Mouse (Mus musculus) testis, adult 2 months (tissue): ENCODE data around the gene Tdo2.

Experiments
- CTCF ChIP-seq: fragments of 200-500 bp; IDR thresholded peaks from 2 replicates; pipeline ENCODE4 v1.5.1; 2012; ENCODE audit warnings: low read depth, mild to moderate bottlenecking, inconsistent platforms, low read length, moderate library complexity; ENCODE audit not compliant: control insufficient read depth, insufficient read depth, insufficient replicate concordance
- POLR2A ChIP-seq: fragments of 200-500 bp; IDR thresholded peaks from 2 replicates; pipeline ENCODE4 v1.6.1; 2012; ENCODE audit warnings: low read depth, mild to moderate bottlenecking, inconsistent platforms, low read length, moderate library complexity; ENCODE audit not compliant: control insufficient read depth

- TF ChIP-seq CTCF, result no peak
- no peak for TF ChIP-seq POLR2A
Measured at GRCm38 (mm10) chr3:81919681-81920080, 56.3 kb downstream of the Tdo2 start.
